Mouse (Mus musculus): ENCODE measurements around the gene F2rl2.

F2rl2 gene

DNA sequence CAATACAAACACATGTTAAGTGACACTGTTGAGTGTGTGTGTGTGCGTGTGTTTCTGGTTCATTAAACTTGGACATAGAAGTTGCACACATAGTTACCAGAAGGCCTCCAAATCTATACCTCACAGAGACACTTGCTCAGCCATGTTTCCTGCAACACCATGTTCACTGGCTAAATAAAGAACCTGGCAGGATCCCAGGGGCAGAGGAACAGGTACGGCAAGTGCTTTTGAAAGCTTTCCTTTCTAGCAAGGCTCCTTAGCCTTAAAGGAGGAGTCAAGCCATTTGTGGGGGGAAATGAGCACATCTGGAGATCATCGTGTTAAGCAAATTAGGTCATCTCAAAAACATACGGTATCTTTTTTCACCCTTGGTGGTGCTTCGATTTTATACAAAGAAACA lies 6.7 kb downstream of the F2rl2 start:
- DNase-seq: no peak

- DNase-seq: no peak
These were observed 8.9 kb downstream of the F2rl2 start for GRCm38 (mm10) chr13:95705589-95705988.

- DNase-seq: no peak
These were observed 15.4 kb downstream of the F2rl2 start for GRCm38 (mm10) chr13:95712054-95712453.

DNA sequence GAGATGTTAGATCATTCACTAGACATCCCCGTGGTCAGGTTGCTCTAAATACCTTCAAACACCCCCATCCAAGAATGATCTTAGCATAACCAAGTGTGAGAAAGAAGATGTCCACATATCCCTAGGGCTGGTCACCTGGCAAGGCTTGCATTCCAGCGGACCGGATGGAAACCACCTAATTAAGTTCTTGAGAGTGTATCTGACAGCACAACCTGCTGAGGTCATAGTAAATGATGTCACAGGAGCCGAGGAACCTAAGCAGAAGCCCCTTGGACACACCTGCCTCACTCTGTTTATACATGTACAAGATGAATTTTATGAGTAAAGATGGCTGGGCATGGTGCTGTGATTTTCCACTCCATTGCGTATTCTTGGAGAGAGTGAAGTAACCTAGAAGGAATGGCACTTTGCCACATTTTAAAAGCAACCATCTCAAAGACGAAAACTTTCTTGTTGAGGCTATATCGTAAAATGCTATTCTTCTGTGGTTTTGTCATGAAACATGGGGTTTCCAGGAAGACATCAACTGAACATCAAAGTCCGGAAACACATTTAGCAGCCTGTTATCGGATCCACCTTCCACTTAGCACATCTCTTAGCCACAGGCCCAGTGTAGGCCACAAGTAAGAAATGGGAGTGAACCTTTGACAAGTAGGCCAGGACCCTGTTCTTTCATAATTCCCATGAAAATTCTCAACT lies 16.1 kb downstream of the F2rl2 start:
- no peak for DNase-seq

DNA sequence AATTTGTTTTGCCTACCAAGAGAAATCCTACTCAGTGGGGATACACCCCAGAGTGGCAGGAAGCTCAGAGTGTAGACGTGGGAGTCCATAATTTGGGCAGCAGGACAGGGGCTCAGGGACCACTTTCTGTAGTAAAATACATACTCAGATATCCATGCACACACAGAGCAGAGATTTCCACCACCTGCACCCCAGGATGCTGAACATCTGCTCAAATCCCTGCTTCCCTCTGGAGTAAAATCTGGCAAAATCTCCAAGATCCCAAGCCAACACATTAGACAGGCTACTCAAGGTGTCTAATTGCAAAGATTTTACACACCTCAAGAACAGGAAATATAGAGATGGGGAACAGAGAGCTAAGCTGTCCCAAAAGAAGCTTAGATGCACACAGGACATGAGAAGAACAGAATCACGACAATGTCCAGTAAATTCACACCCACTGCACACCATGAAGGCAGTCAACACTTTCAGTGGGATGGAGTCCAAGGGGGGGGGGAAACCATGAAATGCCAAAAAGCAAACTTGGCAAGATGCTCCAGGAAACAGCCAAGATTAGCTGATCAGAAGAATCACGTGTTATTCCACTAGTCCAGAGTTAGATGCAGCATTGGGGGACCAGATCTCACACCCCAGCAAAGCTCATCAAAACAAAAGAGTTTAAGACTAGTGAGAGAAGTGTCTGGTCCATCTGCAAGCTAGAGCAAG lies 17.8 kb downstream of the F2rl2 start:
- DNase-seq: no peak

DNA sequence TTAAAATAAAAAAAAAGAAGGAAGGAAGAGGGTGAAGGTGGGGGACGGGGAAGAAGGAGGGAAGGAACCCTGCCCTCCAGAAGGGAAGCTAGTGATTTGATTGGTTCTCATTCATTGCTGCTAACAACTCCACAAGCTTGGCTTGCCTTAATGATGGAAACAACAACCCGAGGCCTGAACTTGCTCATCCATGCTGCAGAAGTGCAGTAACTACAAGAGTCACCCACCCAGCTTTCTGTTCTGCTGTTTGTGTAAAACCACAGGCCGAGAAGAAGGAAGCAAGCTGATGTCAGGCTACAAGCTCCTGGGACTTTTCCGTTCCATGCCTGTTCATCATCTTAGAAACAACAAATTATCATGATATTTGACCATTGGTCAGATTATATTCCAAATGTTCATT lies 18.7 kb downstream of the F2rl2 start:
- no peak for DNase-seq

- DNase-seq: peak; percentile 75
These were observed 22.9 kb downstream of the F2rl2 start for GRCm38 (mm10) chr13:95719320-95720232.

GRCm38 (mm10) chr13:95730491-95730890 lies 33.8 kb downstream of the F2rl2 start:
- no peak for DNase-seq

DNA sequence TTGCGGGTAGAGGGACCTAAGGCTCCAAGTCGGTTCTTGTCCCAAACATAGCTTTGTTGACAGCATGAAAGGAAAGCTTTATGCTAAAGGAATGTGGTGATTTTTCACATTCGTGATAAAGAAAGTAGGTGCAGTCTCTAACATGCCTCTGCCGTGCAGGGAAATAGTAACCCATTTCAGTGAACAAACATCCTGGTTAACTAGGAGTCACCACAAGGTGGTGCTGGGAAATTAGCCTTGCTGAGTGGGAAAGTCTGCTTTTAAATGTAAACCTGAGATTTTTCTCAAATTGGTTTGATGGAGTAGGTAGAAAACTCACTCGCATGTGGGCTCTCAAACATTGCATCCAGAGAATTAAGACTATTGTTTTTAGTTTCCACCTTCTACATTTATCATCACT lies 43.0 kb downstream of the F2rl2 start:
- peak; percentile 17 for DNase-seq

DNA sequence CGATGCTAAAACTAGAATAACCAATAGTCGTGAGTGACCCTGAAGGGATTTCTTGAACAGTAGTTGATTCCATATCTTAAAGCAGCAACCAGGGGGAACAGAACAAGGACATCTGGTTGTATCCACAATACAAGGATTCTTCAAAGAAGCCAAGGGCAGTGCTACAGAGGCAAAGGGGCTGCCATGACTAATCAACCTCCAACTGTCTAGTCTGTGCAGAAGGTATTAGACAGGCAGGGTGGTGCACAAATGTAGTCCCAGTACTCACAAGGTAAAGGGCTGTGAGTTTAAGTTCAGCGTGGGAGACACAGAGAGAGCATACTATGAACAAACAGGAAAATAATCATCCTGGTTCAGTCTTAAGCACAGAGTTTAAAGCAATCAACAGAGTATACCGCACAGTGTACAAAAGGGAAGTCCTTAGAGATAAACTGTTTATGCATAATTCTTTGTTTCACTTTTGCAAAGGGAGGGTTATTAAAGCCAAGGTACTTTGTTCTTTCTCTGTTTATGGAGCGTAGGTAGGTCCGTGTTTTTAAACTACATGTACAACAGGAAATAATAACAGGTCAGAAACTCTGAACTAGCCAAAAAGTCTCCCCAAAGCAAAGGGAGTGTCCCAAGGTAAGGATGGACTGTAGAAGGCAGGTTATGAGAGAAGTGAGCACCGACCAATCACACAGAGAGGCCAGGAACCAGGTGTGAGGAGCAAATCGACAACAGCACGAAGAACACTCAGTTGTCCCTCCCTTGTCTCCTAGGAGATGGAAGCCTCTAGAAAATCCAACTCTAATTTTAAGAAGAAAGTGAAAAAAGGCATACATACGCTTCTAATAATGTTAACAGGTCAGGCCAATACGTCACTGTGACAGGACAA lies 45.4 kb downstream of the F2rl2 start:
- DNase-seq: no peak

DNA sequence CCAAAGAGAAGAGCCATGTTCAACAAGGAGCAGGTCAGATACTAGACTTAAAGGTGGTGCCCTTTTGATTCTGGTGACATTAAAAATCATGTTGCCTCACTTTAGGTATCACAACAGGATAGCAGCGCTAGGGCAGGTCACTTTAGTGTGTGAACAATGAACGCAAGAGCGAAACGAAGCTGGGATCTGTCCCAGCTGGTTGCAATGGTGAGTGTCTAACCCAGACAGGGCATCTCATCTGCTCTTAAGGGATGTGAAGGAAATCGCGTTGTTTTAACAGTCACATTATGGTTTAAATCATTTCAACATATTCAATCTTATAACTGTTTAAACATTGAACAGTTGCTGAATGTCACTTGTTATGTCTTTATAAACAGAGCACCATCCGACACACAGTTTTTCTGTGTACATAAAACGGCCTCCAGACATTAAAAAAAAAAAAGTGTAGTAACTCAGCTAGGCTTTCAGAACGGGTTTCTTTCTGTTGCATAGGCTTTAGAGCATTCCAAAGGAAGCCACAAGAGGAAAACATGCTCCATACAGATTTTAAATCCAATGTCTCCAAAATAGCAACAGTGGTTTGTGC lies 46.3 kb downstream of the F2rl2 start:
- DNase-seq: no peak

- DNase-seq: no peak
These were observed 48.8 kb downstream of the F2rl2 start for GRCm38 (mm10) chr13:95745451-95745850.

DNA sequence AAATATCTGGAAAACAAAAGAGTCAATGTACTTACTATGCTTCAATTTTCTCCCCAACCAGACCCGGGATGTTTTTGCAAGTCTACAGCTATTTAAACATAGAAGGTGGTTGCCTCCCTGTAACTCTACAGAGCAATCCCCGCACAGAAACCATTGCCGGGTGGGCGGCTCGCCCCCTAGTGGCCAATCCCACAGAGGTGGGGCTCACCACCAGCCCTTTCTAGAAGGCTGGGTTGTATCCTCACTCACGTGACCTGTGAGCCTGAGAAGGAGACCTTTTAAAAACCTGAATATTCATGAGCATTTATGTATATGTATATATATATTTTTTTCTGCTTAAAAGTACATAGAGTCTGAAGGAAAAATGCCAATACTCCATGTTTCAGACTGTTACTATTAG lies 49.9 kb downstream of the F2rl2 start:
- peak; percentile 31 for DNase-seq

GRCm38 (mm10) chr13:95747101-95747500 lies 50.4 kb downstream of the F2rl2 start:
- no peak for DNase-seq

DNA sequence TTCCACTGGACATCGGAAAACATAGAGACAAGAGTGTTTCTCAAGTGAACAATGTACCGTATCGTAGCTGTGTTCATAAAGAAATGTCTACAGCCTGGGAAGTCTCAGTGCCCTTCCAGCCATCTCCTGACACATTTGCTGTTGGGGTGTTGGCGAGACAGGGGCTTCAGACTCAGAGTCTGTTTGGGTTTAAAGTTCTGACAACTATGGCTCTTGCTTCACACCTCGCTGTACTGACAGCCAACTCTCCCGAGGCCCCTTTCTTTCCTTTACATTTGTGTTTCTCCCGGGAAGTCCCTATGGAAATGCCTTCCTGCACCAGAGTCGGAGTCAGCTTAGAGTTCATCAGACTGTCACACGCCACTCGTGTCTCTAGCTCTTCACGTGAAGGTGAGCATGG lies 50.9 kb downstream of the F2rl2 start:
- DNase-seq: no peak

Measured in right cerebral cortex, postnatal 25 days (tissue).